9 mouse cellular contexts compared by ENCODE assay signal in genomic region chr11:87467491-87468277, GRCm38 (mm10).
DNase-seq lines count a peak whose midpoint lies in the region; ATAC-seq lines count a peak whose summit lies in the region.
"Had no signal": no experiment of that assay in that cellular context is flagged by ENCODE, and none has a peak within 500 bp of the region (broad histone marks: within the 10 kb centered on the region; RNA-seq: fewer than 3 reads in every experiment).

No protein-coding gene starts in this region.

- peak overlapping the region; percentile 14; the same call in 1 of the 2 replicates for H3K4me2 ChIP-seq in heart, embryonic 12.5 days

- no peak for DNase-seq in heart, adult 18-20 months
- DNase-seq in spleen, adult 18-20 months = peak; percentile 54 to 64
- no peak for DNase-seq in spleen, adult 12 weeks (ENCODE audit: low spot score)
- peak; percentile 79 to 84 for DNase-seq in natural killer cell, adult 2 months (ENCODE audit: low spot score in 2 of 2)
- DNase-seq in frontal cortex, postnatal 25 days (ENCODE audit: low spot score in 2 of 2) = no peak
- no peak for DNase-seq in adrenal gland, postnatal 36 days
- DNase-seq in adrenal gland, postnatal 4 days (ENCODE audit: low spot score in 2 of 2) = no peak

- no peak for ATAC-seq in heart, embryonic 12.5 days (ENCODE audit: insufficient number of reproducible peaks, low FRiP score)

- no peak overlapping the region for H3K27ac ChIP-seq in heart, embryonic 12.5 days (ENCODE audit: poor library complexity, severe bottlenecking)
- H3K27ac ChIP-seq: layer of hippocampus, adult 2 months had no signal

- H3K36me3 ChIP-seq in heart, embryonic 12.5 days = no peaks in the 10 kb centered on the region

- no peak overlapping the region for H3K4me3 ChIP-seq in heart, embryonic 12.5 days
- H3K4me3 ChIP-seq: layer of hippocampus, adult 2 months had no signal

- 52% methylated on average over 19 of the region's 19 CpGs for WGBS in heart, embryonic 12.5 days

- no peaks in the 10 kb centered on the region for H3K27me3 ChIP-seq in heart, embryonic 12.5 days (replicated peaks)

- no peaks in the 10 kb centered on the region for H3K9me3 ChIP-seq in heart, embryonic 12.5 days (replicated peaks)

- peak overlapping the region; percentile 41; the same call in 1 of the 2 replicates for H3K9ac ChIP-seq in heart, embryonic 12.5 days

- H3K4me1 ChIP-seq in heart, embryonic 12.5 days (replicated peaks) = peaks cover 15% of the 10 kb centered on the region

Comparison
In these comparisons a context has a peak if more than half of its experiments do, and no peak if none do; other contexts are left out.
1. DNase-seq: peak in spleen, adult 18-20 months (2 of 2) and natural killer cell, adult 2 months (2 of 2); none in heart, adult 18-20 months (0 of 2), spleen, adult 12 weeks (single experiment), frontal cortex, postnatal 25 days (0 of 2), adrenal gland, postnatal 36 days (0 of 2) and adrenal gland, postnatal 4 days (0 of 2).